Mouse (Mus musculus) liver, adult 2 months (tissue): ENCODE measurements around the gene Tet3. TPM values are rescaled to one million over a fixed set of nuclear protein-coding genes. Genes with fewer than 3 reads are reported as not detected.
A peak's percentile ranks its signal among the peaks of the same experiment; 100 is the strongest.

Source experiments
- DNase-seq: peaks from one replicate; pipeline ENCODE4 v3.0.0-alpha.2; 2011; ENCODE audit warnings: low read depth, low spot score; ENCODE audit errors: extremely low read depth
- H3K27ac ChIP-seq: fragments of 200-500 bp; replicated peaks from 2 replicates; pipeline ENCODE4 v1.5.1; 2012; ENCODE audit warnings: low read depth, mild to moderate bottlenecking, control low read depth, inconsistent platforms, low read length; ENCODE audit not compliant: insufficient read depth
- H3K27me3 ChIP-seq: fragments of 200-500 bp; 2 replicates; pipeline ENCODE4 v1.6.1; 2012; ENCODE audit warnings: mild to moderate bottlenecking, moderate library complexity, low read length, inconsistent platforms; ENCODE audit not compliant: control insufficient read depth, insufficient read depth
- H3K36me3 ChIP-seq: fragments of 200-500 bp; 2 replicates; pipeline ENCODE4 v1.6.1; 2012; ENCODE audit warnings: low read length, inconsistent platforms; ENCODE audit not compliant: control insufficient read depth, insufficient read depth
- H3K4me1 ChIP-seq: fragments of 200-500 bp; 2 replicates; pipeline ENCODE4 v1.6.1; 2011; ENCODE audit warnings: low read length; ENCODE audit not compliant: control insufficient read depth, insufficient read depth
- H3K4me3 ChIP-seq: fragments of 200-500 bp; 2 replicates; pipeline ENCODE4 v1.5.1; 2011; ENCODE audit warnings: low read depth, mild to moderate bottlenecking, control low read depth, low read length, moderate library complexity; ENCODE audit not compliant: insufficient read depth
- H3K79me2 ChIP-seq: fragments of 200-500 bp; 2 replicates; pipeline ENCODE4 v1.6.1; 2012; ENCODE audit warnings: inconsistent platforms, mild to moderate bottlenecking, low read length, moderate library complexity; ENCODE audit not compliant: control insufficient read depth, insufficient read depth
- H3K9ac ChIP-seq: fragments of 200-500 bp; 2 replicates; pipeline ENCODE4 v1.6.1; 2012; ENCODE audit warnings: low read depth, mild to moderate bottlenecking, control low read depth, inconsistent platforms, low read length
- CTCF ChIP-seq: fragments of 200-500 bp; IDR thresholded peaks from 2 replicates; pipeline ENCODE4 v1.5.1; 2011; ENCODE audit warnings: low read depth, low read length, control low read depth
- POLR2A ChIP-seq: fragments of 200-500 bp; IDR thresholded peaks from 2 replicates; pipeline ENCODE4 v1.6.1; 2011; ENCODE audit warnings: low read length, control low read depth; ENCODE audit not compliant: insufficient read depth; ENCODE audit errors: extremely low read depth
- WGBS: fragments of 180-500 bp; shearing (Covaris S2); methylation state at CpG from one replicate; pipeline ENCODE4 v1.1.7; 2018; 5-methylcytosine and 5-hydroxymethylcytosine counted together
- polyA plus RNA-seq: library from polyadenylated mRNA; depleted of rRNA; stranded (reverse); fragments of >200 nt; gene quantifications from 2 replicates; pipeline ENCODE4 v1.2.3, GENCODE M21; 2012; rRNA removed
- total RNA-seq: library from RNA; depleted of rRNA; stranded (reverse); fragments of >200 nt; gene quantifications from 2 replicates; pipeline ENCODE4 v1.2.3, GENCODE M21; 2014; rRNA removed

Tet3 gene
- total and polyA plus RNA-seq, 2 experiments, result 4.5 to 4.6 TPM

GRCm38 (mm10) chr6:83317108-83317741 is 141.7 kb downstream of the Tet3 start:
- Histone ChIP-seq H3K79me2 (no peaks in the 10 kb centered on the region), H3K9ac (peak overlapping the region; percentile 83), H3K4me1 (peaks cover 4% of the 10 kb centered on the region), H3K27me3 (no peaks in the 10 kb centered on the region), H3K36me3 (no peaks in the 10 kb centered on the region), H3K4me3 (peak overlapping the region; percentile 87), H3K27ac (no peak overlapping the region)
- peak; percentile 84 for TF ChIP-seq CTCF
- no peak for TF ChIP-seq POLR2A
- peak; percentile 56 for DNase-seq
- under 1% methylated on average over 52 of the region's 52 CpGs for WGBS

- Histone ChIP-seq H3K79me2 (no peaks in the 10 kb centered on the region), H3K36me3 (no peaks in the 10 kb centered on the region), H3K4me3 (no peak overlapping the region), H3K4me1 (peaks cover 7% of the 10 kb centered on the region), H3K27me3 (no peaks in the 10 kb centered on the region), H3K27ac (no peak overlapping the region), H3K9ac (no peak overlapping the region)
- no peak for DNase-seq
- TF ChIP-seq CTCF, result no peak
- no peak for TF ChIP-seq POLR2A
- WGBS, result 9% methylated on average over 10 of the region's 10 CpGs
Measured at GRCm38 (mm10) chr6:83316022-83316421, 142.9 kb downstream of the Tet3 start.

GRCm38 (mm10) chr6:83315293-83315692 is 143.6 kb downstream of the Tet3 start:
- Histone ChIP-seq H3K27me3 (no peaks in the 10 kb centered on the region), H3K9ac (no peak overlapping the region), H3K4me1 (peaks cover 7% of the 10 kb centered on the region), H3K27ac (no peak overlapping the region), H3K4me3 (no peak overlapping the region), H3K36me3 (no peaks in the 10 kb centered on the region), H3K79me2 (no peaks in the 10 kb centered on the region)
- TF ChIP-seq CTCF (no peak), POLR2A (no peak)
- DNase-seq, result no peak

- Histone ChIP-seq H3K27ac (no peak overlapping the region), H3K4me1 (peaks cover 7% of the 10 kb centered on the region), H3K36me3 (no peaks in the 10 kb centered on the region), H3K9ac (no peak overlapping the region), H3K27me3 (no peaks in the 10 kb centered on the region), H3K4me3 (no peak overlapping the region), H3K79me2 (no peaks in the 10 kb centered on the region)
- 92% methylated on average over 8 of the region's 8 CpGs for WGBS
- no peak for TF ChIP-seq POLR2A
- TF ChIP-seq CTCF, result no peak
- DNase-seq, result no peak
Measured at GRCm38 (mm10) chr6:83312514-83312913, 146.4 kb downstream of the Tet3 start.

Other genes starting within 250 kb of the Tet3 start
- under 0.01 and 0.07 TPM in 2 replicates for gene Slc4a5, start 239.3 kb downstream of the Tet3 start, total RNA-seq
- gene Slc4a5, start 239.3 kb downstream of the Tet3 start, polyA plus RNA-seq, result 0.28 TPM in 1 of 2 replicates, not detected in the other
- gene Mthfd2, start 133.2 kb downstream of the Tet3 start, total RNA-seq, result 0.83 and 1.6 TPM in 2 replicates
- gene Mthfd2, start 133.2 kb downstream of the Tet3 start, polyA plus RNA-seq, result 0.98 and 1.1 TPM in 2 replicates
- 35.2 and 40.4 TPM in 2 replicates for gene Mob1a, start 133.1 kb downstream of the Tet3 start, total RNA-seq
- 11.6 and 11.9 TPM in 2 replicates for gene Mob1a, start 133.1 kb downstream of the Tet3 start, polyA plus RNA-seq
- 26.4 and 47.1 TPM in 2 replicates for gene Bola3, start 109.9 kb downstream of the Tet3 start, total RNA-seq
- 144 and 246 TPM in 2 replicates for gene Bola3, start 109.9 kb downstream of the Tet3 start, polyA plus RNA-seq
- gene Dguok, start 47.9 kb upstream of the Tet3 start, total RNA-seq, result 17.4 and 21.8 TPM in 2 replicates
- gene Dguok, start 47.9 kb upstream of the Tet3 start, polyA plus RNA-seq, result 23.5 and 24.9 TPM in 2 replicates
- 0.28 and 0.40 TPM in 2 replicates for gene Actg2, start 77.2 kb upstream of the Tet3 start, total RNA-seq
- 1.1 and 1.2 TPM in 2 replicates for gene Actg2, start 77.2 kb upstream of the Tet3 start, polyA plus RNA-seq
- 7.4 and 9.3 TPM in 2 replicates for gene Stambp, start 113.6 kb upstream of the Tet3 start, total RNA-seq
- 5.8 and 6.9 TPM in 2 replicates for gene Stambp, start 113.6 kb upstream of the Tet3 start, polyA plus RNA-seq
- 116 and 171 TPM in 2 replicates for gene Clec4f, start 197.1 kb upstream of the Tet3 start, total RNA-seq
- gene Clec4f, start 197.1 kb upstream of the Tet3 start, polyA plus RNA-seq, result 37.8 and 52.3 TPM in 2 replicates
- 3.4 and 3.7 TPM in 2 replicates for gene Cd207, start 218.8 kb upstream of the Tet3 start, total RNA-seq
- 0.93 and 1.1 TPM in 2 replicates for gene Cd207, start 218.8 kb upstream of the Tet3 start, polyA plus RNA-seq